Mouse (Mus musculus) lung, embryonic 15.5 days (tissue): ENCODE measurements around the gene Esyt2. TPM values are rescaled to one million over a fixed set of nuclear protein-coding genes. Genes with fewer than 3 reads are reported as not detected.

ENCODE experiments used
- ATAC-seq: fragments of 200-750 bp; cut with Nextera tagmentation; 2 replicates; pipeline ENCODE4 v1.8.0; 2017; ENCODE audit warnings: moderate number of reproducible peaks, borderline replicate concordance; ENCODE audit not compliant: low FRiP score, low TSS enrichment; ENCODE audit errors: extremely low read depth
- H3K27ac ChIP-seq: fragments of 300-500 bp; sonication (generic); 2 replicates; pipeline ENCODE4 v1.5.1; 2015; ENCODE audit warnings: moderate library complexity, mild to moderate bottlenecking, inconsistent platforms
- H3K27me3 ChIP-seq: fragments of 300-500 bp; sonication (generic); 2 replicates; pipeline ENCODE4 v1.6.1; 2015; ENCODE audit warnings: inconsistent platforms
- H3K36me3 ChIP-seq: fragments of 300-500 bp; sonication (generic); 2 replicates; pipeline ENCODE4 v1.6.1; 2015; ENCODE audit warnings: inconsistent platforms
- H3K4me1 ChIP-seq: fragments of 300-500 bp; sonication (generic); 2 replicates; pipeline ENCODE4 v1.6.1; 2015; ENCODE audit warnings: inconsistent platforms
- H3K4me2 ChIP-seq: fragments of 300-500 bp; sonication (generic); 2 replicates; pipeline ENCODE4 v1.6.1; 2015; ENCODE audit warnings: inconsistent platforms, mild to moderate bottlenecking, moderate library complexity
- H3K4me3 ChIP-seq: fragments of 300-500 bp; sonication (generic); 2 replicates; pipeline ENCODE4 v1.5.1; 2015; ENCODE audit warnings: mild to moderate bottlenecking, inconsistent platforms
- H3K9ac ChIP-seq: fragments of 300-500 bp; sonication (generic); 2 replicates; pipeline ENCODE4 v1.6.1; 2015; ENCODE audit warnings: inconsistent platforms
- H3K9me3 ChIP-seq: fragments of 300-500 bp; sonication (generic); 2 replicates; pipeline ENCODE4 v1.6.1; 2016; ENCODE audit warnings: inconsistent platforms
- WGBS: fragments of 180-500 bp; shearing (Covaris S2); methylation state at CpG from one replicate; pipeline ENCODE4 v1.1.7; 2015; 5-methylcytosine and 5-hydroxymethylcytosine counted together
- polyA plus RNA-seq: library from polyadenylated mRNA; unstranded; fragments of >200 nt; fragmentation: Nextera tagmentation; extraction: Ambion mirVana; gene quantifications from 2 replicates; pipeline ENCODE4 v1.2.1, GENCODE M21; 2015

Esyt2 gene
- polyA plus RNA-seq, 1 experiment from 2014 or later = 20.9 TPM

DNA sequence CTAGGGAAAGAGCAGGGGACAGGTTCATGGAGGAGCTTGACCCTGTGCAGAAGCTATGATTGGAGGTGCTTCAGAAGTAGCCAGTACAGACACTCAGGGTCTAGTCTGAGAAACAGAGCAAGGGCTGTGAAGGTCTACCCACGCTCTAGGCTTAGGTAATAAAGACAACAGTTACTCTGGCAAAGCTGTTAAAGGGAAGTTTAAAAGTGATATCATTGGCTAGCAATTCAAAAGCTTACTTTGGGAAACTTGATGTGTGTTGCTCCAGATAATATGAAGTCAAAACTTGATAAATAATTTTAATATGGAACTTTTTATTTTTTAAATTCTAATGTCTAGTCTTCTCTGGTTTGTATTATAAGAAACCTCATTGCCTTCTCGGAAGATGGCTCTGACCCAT is 86.3 kb downstream of the Esyt2 start:
- H3K9ac ChIP-seq = no peak overlapping the region
- no peak overlapping the region for H3K27ac ChIP-seq
- H3K4me3 ChIP-seq = no peak overlapping the region
- no peaks in the 10 kb centered on the region for H3K27me3 ChIP-seq
- no peak for ATAC-seq
- H3K36me3 ChIP-seq = peaks cover 34% of the 10 kb centered on the region; the same call in 1 of the 2 replicates
- 90% methylated on average over 2 of the region's 2 CpGs for WGBS
- H3K4me2 ChIP-seq = no peak overlapping the region
- H3K9me3 ChIP-seq = no peaks in the 10 kb centered on the region
- H3K4me1 ChIP-seq = no peaks in the 10 kb centered on the region

GRCm38 (mm10) chr12:116368857-116369256 is 87.9 kb downstream of the Esyt2 start:
- Histone ChIP-seq H3K27ac (no peak overlapping the region), H3K9ac (no peak overlapping the region), H3K4me2 (no peak overlapping the region), H3K27me3 (no peaks in the 10 kb centered on the region), H3K9me3 (no peaks in the 10 kb centered on the region), H3K36me3 (peaks cover 36% of the 10 kb centered on the region; the same call in 1 of the 2 replicates), H3K4me3 (no peak overlapping the region), H3K4me1 (no peaks in the 10 kb centered on the region)
- WGBS = 83% methylated on average over 2 of the region's 2 CpGs
- no peak for ATAC-seq

- Histone ChIP-seq H3K9ac (no peak overlapping the region), H3K27me3 (no peaks in the 10 kb centered on the region), H3K4me2 (no peak overlapping the region), H3K4me3 (no peak overlapping the region), H3K4me1 (no peaks in the 10 kb centered on the region), H3K36me3 (peaks cover 6% of the 10 kb centered on the region), H3K27ac (no peak overlapping the region), H3K9me3 (no peaks in the 10 kb centered on the region)
- ATAC-seq = no peak
- 76% methylated on average over 2 of the region's 2 CpGs for WGBS
Measured at GRCm38 (mm10) chr12:116383101-116383500, 102.1 kb downstream of the Esyt2 start.

DNA sequence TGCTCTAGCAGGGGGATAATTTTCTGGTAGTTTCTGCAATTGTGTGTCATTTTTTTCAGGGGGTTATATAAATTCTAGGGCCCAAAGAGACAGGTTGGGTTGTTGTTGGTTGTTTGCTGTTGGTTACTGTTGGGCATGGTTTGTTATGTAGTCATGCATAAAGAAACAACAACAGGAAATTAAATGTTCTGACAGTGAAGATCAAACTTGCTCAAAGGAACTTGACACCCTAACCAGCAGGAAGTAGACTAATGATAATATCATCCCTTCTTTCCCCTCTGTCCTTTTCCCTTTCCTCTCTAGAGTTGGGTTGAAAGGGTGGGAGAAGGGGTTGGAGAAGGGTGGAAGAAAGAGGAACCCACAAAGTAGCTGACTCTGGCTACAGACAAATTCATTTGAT is 103.0 kb downstream of the Esyt2 start:
- Histone ChIP-seq H3K27me3 (no peaks in the 10 kb centered on the region), H3K9me3 (no peaks in the 10 kb centered on the region), H3K9ac (no peak overlapping the region), H3K4me1 (no peaks in the 10 kb centered on the region), H3K27ac (no peak overlapping the region), H3K4me2 (no peak overlapping the region), H3K4me3 (no peak overlapping the region), H3K36me3 (peaks cover 6% of the 10 kb centered on the region)
- ATAC-seq = no peak

GRCm38 (mm10) chr12:116386802-116387201 is 105.8 kb downstream of the Esyt2 start:
- Histone ChIP-seq H3K36me3 (no peaks in the 10 kb centered on the region), H3K9me3 (no peaks in the 10 kb centered on the region), H3K4me3 (no peak overlapping the region), H3K9ac (no peak overlapping the region), H3K4me1 (no peaks in the 10 kb centered on the region), H3K27me3 (no peaks in the 10 kb centered on the region), H3K4me2 (no peak overlapping the region), H3K27ac (no peak overlapping the region)
- 68% methylated on average over 1 of the region's 1 CpGs for WGBS
- no peak for ATAC-seq

- whole genome bisulfite sequencing = 34% methylated on average over 1 of the region's 1 CpGs
- Histone ChIP-seq H3K4me3 (no peak overlapping the region), H3K4me2 (no peak overlapping the region), H3K36me3 (no peaks in the 10 kb centered on the region), H3K9ac (no peak overlapping the region), H3K27me3 (no peaks in the 10 kb centered on the region), H3K9me3 (no peaks in the 10 kb centered on the region), H3K27ac (no peak overlapping the region), H3K4me1 (no peaks in the 10 kb centered on the region)
- ATAC-seq = no peak
Measured at GRCm38 (mm10) chr12:116389868-116390267, 108.9 kb downstream of the Esyt2 start.

- Histone ChIP-seq H3K4me3 (no peak overlapping the region), H3K9me3 (no peaks in the 10 kb centered on the region), H3K4me2 (no peak overlapping the region), H3K4me1 (no peaks in the 10 kb centered on the region), H3K36me3 (no peaks in the 10 kb centered on the region), H3K9ac (no peak overlapping the region), H3K27ac (no peak overlapping the region), H3K27me3 (no peaks in the 10 kb centered on the region)
- no peak for ATAC-seq
- 56% methylated on average over 2 of the region's 2 CpGs for WGBS
Measured at GRCm38 (mm10) chr12:116394327-116394726, 113.3 kb downstream of the Esyt2 start.

GRCm38 (mm10) chr12:116395312-116395711 is 114.3 kb downstream of the Esyt2 start:
- ATAC-seq = no peak
- Histone ChIP-seq H3K4me1 (no peaks in the 10 kb centered on the region), H3K27ac (no peak overlapping the region), H3K4me2 (no peak overlapping the region), H3K9ac (no peak overlapping the region), H3K4me3 (no peak overlapping the region), H3K36me3 (no peaks in the 10 kb centered on the region), H3K27me3 (no peaks in the 10 kb centered on the region), H3K9me3 (no peaks in the 10 kb centered on the region)
- WGBS = 90% methylated on average over 2 of the region's 2 CpGs

GRCm38 (mm10) chr12:116396072-116396695 is 115.2 kb downstream of the Esyt2 start:
- Histone ChIP-seq H3K36me3 (no peaks in the 10 kb centered on the region), H3K9ac (no peak overlapping the region), H3K4me2 (no peak overlapping the region), H3K9me3 (no peaks in the 10 kb centered on the region), H3K4me1 (no peaks in the 10 kb centered on the region), H3K27ac (no peak overlapping the region), H3K27me3 (no peaks in the 10 kb centered on the region), H3K4me3 (no peak overlapping the region)
- 80% methylated on average over 2 of the region's 2 CpGs for WGBS
- no peak for ATAC-seq

GRCm38 (mm10) chr12:116404012-116404679 is 123.2 kb downstream of the Esyt2 start:
- Histone ChIP-seq H3K4me3 (peak overlapping the region; percentile 89), H3K27ac (no peak overlapping the region), H3K9me3 (peaks cover 7% of the 10 kb centered on the region; the same call in 1 of the 2 replicates), H3K4me2 (peak overlapping the region; percentile 83), H3K4me1 (peaks cover 8% of the 10 kb centered on the region; the same call in 1 of the 2 replicates), H3K36me3 (peaks cover 34% of the 10 kb centered on the region), H3K9ac (no peak overlapping the region; the same call in 1 of the 2 replicates), H3K27me3 (no peaks in the 10 kb centered on the region)
- no peak for ATAC-seq
- 95% methylated on average over 18 of the region's 18 CpGs for WGBS

- H3K4me1 ChIP-seq = peaks cover 8% of the 10 kb centered on the region; the same call in 1 of the 2 replicates
- no peaks in the 10 kb centered on the region for H3K27me3 ChIP-seq
- under 1% methylated on average over 72 of the region's 72 CpGs for WGBS
- H3K9ac ChIP-seq = peak within 1 kb of the TSS; percentile 91
- peaks cover 7% of the 10 kb centered on the region; the same call in 1 of the 2 replicates for H3K9me3 ChIP-seq
- H3K4me2 ChIP-seq = peak within 1 kb of the TSS; percentile 83
- peaks cover 43% of the 10 kb centered on the region for H3K36me3 ChIP-seq
- peak within 1 kb of the TSS; percentile 77 for H3K27ac ChIP-seq
- ATAC-seq = peak; percentile 99
- peak within 1 kb of the TSS; percentile 89 for H3K4me3 ChIP-seq
Measured at GRCm38 (mm10) chr12:116405045-116405835, 124.2 kb downstream of the Esyt2 start, which contains the start of gene Ncapg2. Ncapg2 (plus strand) TSS chr12:116405402.

- Histone ChIP-seq H3K9me3 (peaks cover 7% of the 10 kb centered on the region; the same call in 1 of the 2 replicates), H3K9ac (peak overlapping the region; percentile 91), H3K36me3 (peaks cover 49% of the 10 kb centered on the region), H3K4me1 (peaks cover 8% of the 10 kb centered on the region; the same call in 1 of the 2 replicates), H3K27me3 (no peaks in the 10 kb centered on the region), H3K4me3 (peak overlapping the region; percentile 89), H3K27ac (peak overlapping the region; percentile 77), H3K4me2 (peak overlapping the region; percentile 83)
- WGBS = 4% methylated on average over 8 of the region's 8 CpGs
- no peak for ATAC-seq
Measured at GRCm38 (mm10) chr12:116405836-116406155, 124.8 kb downstream of the Esyt2 start.
